Mouse (Mus musculus) adrenal gland, adult 18-20 months (tissue): Measurements from ENCODE around the gene Slc25a41. TPM values are rescaled to one million over a fixed set of nuclear protein-coding genes. Genes with fewer than 3 reads are reported as not detected.

Experiments
- DNase-seq, 2 experiments: peaks; one replicate each; pipeline ENCODE4 v3.0.0; 2021 to 2022; ENCODE audit warnings: low spot score in 2 of 2
- total RNA-seq, 2 experiments: library from RNA; stranded (reverse); gene quantifications; 1 replicate in 1 of 2; 2 replicates in 1 of 2; pipeline ENCODE4 v1.2.3; 2021

The Slc25a41 gene
- total RNA-seq, 2 experiments from 2014 or later = not detected

- DNase-seq = no peak
These were observed 7.4 kb upstream of the Slc25a41 start for GRCm38 (mm10) chr17:57048816-57049215.

- DNase-seq = no peak
These were observed 6.0 kb upstream of the Slc25a41 start for GRCm38 (mm10) chr17:57047406-57047805.

- no peak for DNase-seq
These were observed 2.5 kb downstream of the Slc25a41 start for GRCm38 (mm10) chr17:57038978-57039377.

- DNase-seq = no peak
These were observed 8.6 kb downstream of the Slc25a41 start for GRCm38 (mm10) chr17:57032854-57033253.

- DNase-seq = peak; percentile 91 to 94
These were observed 9.6 kb downstream of the Slc25a41 start for GRCm38 (mm10) chr17:57031661-57032420.

- peak in 1 of 2 experiments; percentile 60 for DNase-seq
These were observed 10.4 kb downstream of the Slc25a41 start, which contains the start of gene Khsrp for GRCm38 (mm10) chr17:57030931-57031660. TSS of gene Khsrp (minus strand) at chr17:57031522.

GRCm38 (mm10) chr17:57029691-57030090, 11.8 kb downstream of the Slc25a41 start:
- no peak for DNase-seq

- no peak for DNase-seq
These were observed 14.0 kb downstream of the Slc25a41 start for GRCm38 (mm10) chr17:57027471-57027870.

GRCm38 (mm10) chr17:57020960-57021359, 20.5 kb downstream of the Slc25a41 start:
- DNase-seq = no peak

GRCm38 (mm10) chr17:57019693-57020092, 21.8 kb downstream of the Slc25a41 start:
- DNase-seq = no peak

GRCm38 (mm10) chr17:57012245-57012795, 29.1 kb downstream of the Slc25a41 start:
- DNase-seq = no peak

- DNase-seq = peak; percentile 82 to 86
These were observed 30.0 kb downstream of the Slc25a41 start, which contains the start of the genes Gtf2f1 and Gm17949 for GRCm38 (mm10) chr17:57011236-57012141. TSS of gene Gtf2f1 (minus strand) at chr17:57011288. TSS of gene Gm17949 (plus strand) at chr17:57011469.

GRCm38 (mm10) chr17:57010911-57011235, 30.6 kb downstream of the Slc25a41 start:
- no peak for DNase-seq

GRCm38 (mm10) chr17:57007137-57007905, 34.1 kb downstream of the Slc25a41 start:
- no peak for DNase-seq

- no peak for DNase-seq
These were observed 37.5 kb downstream of the Slc25a41 start for GRCm38 (mm10) chr17:57003994-57004393.

GRCm38 (mm10) chr17:57001228-57001627, 40.2 kb downstream of the Slc25a41 start:
- no peak for DNase-seq

GRCm38 (mm10) chr17:56999968-57000609, 41.4 kb downstream of the Slc25a41 start, which contains the start of gene Pspn:
TSS of gene Pspn (minus strand) at chr17:57000018.
- DNase-seq = no peak

- no peak for DNase-seq
These were observed 42.0 kb downstream of the Slc25a41 start for GRCm38 (mm10) chr17:56999414-56999813.

GRCm38 (mm10) chr17:56997029-56997667, 44.3 kb downstream of the Slc25a41 start, which contains the start of gene Alkbh7:
TSS of gene Alkbh7 (plus strand) at chr17:56997339.
- peak; percentile 84 to 87 for DNase-seq
